Mouse (Mus musculus) gastrocnemius, adult 8-10 months (tissue): ENCODE measurements around the gene Jund. TPM values are rescaled to one million over a fixed set of nuclear protein-coding genes. Genes with fewer than 3 reads are reported as not detected.

Experiments
- DNase-seq, 2 experiments: peaks; one replicate each; pipeline ENCODE4 v3.0.0; 2022; ENCODE audit warnings: low spot score in 2 of 2
- total RNA-seq, 4 experiments: library from RNA; stranded (reverse); gene quantifications; 2 replicates each; pipeline ENCODE4 v1.2.4; 2022

Gene Jund
- 10 to 100 TPM; 31.9 to 42.0 (median 38.3) TPM for total RNA-seq

- peak; percentile 99 for DNase-seq
These were observed at the start of gene Jund for GRCm38 (mm10) chr8:70698310-70699109. TSS of gene Jund (plus strand) at chr8:70698949.

DNA sequence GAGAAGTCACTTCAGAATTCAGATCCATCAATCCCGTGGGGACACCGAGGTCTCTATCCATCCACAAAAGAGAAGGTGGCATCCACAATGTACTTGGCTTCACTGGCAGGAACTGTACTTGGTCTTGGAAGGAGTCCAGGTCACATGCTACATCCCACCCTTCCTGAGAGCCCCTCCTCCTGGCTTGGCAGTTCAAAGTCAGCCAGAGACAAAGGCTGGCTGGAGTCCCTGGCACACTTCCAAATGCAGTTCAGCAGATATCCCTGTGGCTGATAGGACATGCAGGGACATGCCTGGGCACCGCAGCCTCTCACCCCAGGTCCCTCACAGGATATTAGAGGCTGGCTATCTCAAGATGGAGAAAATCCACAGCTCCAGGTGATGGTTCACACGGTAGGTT, 49.4 kb upstream of the Jund start:
- DNase-seq: no peak

GRCm38 (mm10) chr8:70650351-70650750, 48.4 kb upstream of the Jund start:
- DNase-seq: no peak

DNA sequence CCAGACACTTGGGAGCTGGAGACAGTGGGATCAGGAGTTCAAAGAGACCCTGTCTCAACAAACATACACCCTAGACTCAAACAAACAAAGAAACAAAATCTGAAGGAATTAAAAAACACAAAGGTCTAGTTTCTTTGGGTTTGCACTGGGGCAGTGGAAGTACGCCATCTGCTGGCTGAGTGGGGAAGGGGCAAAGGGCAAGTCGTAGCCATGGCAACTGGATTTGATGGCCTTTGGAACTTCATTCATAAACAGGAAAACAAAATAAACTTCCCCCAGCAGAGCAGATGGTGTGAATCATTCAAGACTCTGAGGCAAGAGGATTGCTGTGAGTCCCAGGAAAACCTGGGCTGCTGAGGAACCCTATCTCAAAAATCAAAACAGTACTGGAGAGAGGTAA, 45.5 kb upstream of the Jund start:
- DNase-seq: no peak

DNA sequence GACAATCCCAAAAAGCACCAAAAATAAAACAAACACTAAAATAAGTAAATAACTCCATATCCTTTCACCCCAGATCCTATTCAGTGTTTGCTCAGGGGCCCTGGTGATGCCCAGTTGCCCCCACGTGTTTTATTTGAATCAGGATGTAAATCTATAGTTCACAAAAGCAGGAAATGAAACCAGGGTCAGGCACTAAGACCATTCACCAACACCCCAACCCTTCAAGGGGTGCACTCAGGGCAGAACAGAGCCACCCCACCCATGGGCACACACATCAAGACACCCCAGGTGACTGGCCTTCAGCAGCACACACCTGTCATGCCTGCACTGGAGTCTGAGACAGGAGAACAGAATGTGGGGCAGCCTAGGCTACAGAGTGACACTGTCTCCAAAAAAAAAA, 44.6 kb upstream of the Jund start:
- no peak for DNase-seq

DNA sequence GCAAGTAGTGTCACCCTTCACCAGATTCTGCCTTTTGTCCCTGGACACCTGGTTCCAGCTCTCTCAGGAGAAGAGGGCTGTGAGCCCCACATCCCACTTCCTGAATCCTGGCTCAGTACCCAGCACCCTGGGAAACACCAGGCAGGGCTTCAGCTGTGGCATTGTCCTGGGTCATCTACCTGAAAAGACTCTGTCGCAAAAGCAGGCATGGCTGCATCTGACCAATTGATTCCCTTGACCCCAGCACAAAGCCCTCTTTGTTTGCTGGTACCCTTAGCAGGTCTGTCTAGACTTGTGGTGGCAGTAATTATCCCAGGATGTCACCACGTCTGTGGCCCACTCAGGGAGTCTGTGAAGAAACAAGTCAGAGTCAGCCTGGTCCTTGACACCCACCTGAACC, 43.3 kb upstream of the Jund start:
- DNase-seq: no peak

DNA sequence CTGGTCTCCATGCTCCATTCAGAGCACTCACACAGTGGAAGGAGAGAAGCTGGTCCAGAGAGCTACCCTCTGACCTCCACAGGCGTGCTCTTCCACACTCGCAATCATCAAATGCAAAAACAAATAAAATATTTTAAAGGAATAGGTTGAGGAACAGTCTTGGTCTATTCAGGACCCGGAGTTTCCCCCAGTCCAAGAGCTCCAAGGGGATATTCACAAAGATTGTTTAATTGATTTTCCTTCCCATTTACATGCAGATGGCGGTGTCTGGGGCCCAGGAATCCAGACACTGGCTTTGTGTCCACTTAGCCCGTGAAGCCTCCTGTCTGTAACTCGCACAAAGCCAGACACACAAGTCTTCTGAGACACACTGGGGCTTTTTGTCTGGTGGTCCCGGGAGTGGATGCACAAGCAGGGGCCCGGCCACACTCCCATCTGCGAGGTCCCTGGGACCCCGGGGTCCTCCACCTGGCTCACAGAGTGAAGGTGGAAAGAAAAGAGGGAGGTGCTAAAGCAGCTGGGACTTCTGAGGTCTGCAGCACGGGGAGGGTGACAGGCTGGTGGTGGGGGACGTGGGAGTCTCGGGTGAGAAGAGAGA, 42.5 kb upstream of the Jund start:
- DNase-seq: no peak

DNA sequence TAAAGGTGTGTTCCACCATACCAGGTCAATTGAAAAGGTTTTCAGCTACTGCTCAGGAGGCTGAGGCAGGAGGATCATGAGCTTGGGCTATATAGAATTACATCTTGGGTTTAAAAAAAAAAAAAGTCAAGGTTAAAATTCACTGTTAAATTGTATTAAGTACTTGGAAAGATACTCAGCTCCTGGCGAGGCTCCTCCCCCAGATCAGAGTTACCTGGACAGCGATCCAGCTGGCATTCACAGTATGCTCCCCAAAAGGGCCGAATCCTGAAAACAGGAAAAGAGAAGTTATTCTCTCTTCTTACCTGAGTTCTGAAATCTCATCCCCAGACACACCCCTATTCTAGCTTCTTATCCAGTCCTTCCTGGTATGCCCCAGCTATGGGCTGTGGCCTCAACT, 41.5 kb upstream of the Jund start:
- no peak for DNase-seq

- DNase-seq: no peak
These were observed 41.0 kb upstream of the Jund start for GRCm38 (mm10) chr8:70657739-70658138.

DNA sequence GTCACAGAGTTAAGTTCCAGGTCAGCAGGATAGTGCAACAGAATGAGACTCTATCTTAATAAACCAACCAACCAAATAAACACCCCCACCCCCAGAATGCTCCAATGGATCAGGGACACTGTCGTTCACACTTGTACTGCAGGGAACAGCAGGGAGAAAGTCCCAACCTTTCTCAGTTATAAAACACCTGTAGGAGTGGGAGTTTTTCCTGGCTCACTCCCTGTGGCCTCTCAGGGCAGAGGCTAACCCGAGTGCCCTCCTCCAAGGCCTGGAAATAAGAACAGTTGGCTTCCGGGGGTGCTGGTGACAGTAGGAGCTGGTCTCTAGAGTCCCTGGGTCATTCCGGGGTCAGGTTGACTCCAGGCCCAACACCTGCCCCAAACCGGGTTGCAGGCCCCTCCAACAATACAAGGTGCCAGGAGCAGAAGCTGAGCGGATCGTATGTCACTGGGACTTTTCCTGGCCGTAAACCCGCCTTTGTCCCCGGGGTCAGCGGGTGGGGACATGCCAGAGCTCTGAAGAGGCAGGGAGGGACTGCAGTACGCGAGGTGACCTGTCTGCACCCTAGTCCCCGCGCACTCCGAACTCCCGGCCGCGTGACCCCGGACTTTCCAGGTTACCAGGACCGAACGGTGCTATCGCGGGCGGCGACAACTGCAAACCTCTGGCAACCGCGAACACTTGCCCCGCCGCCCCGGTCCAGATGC, 39.7 kb upstream of the Jund start:
- no peak for DNase-seq

- peak; percentile 86 to 88 for DNase-seq
These were observed 39.0 kb upstream of the Jund start for GRCm38 (mm10) chr8:70659604-70660272.

DNA sequence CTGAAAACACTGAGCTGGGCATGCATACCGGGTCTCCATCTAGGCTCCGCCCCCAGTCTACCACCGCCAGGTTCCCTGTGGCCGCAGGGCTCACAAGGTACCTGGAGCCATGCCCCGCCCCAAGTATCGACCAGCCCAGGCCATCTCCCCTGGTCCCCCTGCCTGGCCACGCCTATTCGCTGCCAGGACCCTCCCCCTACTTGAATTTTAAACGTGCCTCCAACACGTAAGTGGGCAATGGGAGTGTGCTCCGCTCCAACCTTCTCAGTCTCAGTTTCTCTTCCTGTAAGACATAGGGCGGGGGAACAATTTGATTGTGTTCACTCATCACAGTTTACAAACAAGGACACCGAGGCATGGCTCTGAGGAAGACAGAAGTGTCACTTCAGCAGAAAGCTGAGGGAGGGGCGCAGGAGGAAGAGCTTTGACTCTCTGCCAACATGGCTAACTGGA, 38.5 kb upstream of the Jund start, which contains the start of gene Pgpep1:
Gene Pgpep1, minus strand, starts transcription at position 116 of the 453 bp plus-strand sequence.
- DNase-seq: no peak

GRCm38 (mm10) chr8:70663691-70664090, 35.1 kb upstream of the Jund start:
- no peak for DNase-seq

DNA sequence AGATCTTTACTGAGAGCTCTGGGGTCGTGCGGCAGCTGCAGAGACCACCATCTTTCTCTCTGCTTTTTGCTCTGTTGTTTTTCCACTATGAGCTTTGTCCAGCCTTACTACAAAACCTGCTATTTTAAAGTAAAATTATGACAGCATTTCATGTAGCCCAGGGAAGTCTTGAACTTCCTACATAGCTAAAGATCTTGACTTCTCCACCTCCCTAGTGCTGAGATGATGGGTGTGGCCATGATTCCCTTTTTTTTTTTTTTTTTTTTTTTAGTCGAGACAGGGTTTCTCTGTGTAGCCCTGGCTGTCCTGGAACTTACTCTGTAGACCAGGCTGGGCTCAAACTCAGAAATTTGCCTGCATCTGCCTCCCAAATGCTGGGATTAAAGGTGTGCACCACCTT, 34.1 kb upstream of the Jund start:
- DNase-seq: no peak

DNA sequence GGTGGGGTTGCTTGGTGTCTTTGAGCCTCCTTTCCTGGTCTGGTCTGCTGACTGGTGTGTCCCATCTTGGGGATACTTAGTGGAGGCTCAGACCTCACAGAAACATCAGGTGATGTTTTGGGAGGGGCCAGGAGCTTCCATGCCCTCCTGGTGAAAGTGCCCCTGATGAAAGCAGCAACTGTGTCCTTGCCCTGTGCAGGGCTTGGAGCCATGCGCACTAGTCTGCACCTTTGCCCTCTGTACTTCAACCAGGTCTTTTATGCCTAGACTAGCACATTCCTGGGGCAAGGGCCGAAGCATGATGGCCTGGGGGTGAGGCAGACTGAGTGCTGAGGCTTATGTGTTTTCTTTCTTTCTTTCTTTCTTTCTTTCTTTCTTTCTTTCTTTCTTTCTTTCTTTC, 33.1 kb upstream of the Jund start:
- no peak for DNase-seq

- DNase-seq: peak; percentile 75 to 82
These were observed 31.7 kb upstream of the Jund start for GRCm38 (mm10) chr8:70667071-70667470.

DNA sequence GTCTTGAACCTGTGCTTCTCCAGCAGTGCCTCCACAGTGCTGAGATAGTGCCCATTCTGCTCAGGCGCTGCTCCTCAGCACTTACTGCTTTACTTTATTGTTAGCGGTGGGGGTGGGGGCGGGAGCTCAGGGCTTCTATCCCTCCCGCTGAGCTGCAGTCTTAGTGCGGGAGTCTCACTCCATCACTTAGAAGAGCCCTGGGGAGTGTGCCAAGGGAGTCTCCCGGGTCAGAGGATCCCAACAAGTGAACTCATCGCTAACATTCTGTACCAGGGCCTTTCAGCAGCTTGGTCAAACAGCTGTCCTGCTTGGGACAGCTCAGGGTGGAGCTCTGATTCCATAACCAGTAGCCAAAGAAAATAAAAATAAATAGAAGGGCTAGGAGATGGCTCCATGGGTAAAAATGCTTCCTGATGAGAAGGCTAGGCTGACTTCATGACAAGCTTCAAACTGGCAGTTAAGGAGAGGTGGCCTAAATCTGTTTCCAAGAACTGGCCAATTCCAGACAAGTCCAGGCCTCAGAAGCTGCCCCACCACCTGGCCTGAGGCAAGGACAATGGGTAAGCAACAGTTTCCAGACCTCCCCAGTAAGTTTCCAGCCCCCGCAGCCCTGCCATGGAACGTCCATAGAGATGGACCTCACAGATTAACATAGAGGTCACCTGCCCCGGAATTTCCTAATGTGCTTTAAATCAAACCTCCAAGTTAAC, 27.0 kb upstream of the Jund start:
- DNase-seq: peak; percentile 76

DNA sequence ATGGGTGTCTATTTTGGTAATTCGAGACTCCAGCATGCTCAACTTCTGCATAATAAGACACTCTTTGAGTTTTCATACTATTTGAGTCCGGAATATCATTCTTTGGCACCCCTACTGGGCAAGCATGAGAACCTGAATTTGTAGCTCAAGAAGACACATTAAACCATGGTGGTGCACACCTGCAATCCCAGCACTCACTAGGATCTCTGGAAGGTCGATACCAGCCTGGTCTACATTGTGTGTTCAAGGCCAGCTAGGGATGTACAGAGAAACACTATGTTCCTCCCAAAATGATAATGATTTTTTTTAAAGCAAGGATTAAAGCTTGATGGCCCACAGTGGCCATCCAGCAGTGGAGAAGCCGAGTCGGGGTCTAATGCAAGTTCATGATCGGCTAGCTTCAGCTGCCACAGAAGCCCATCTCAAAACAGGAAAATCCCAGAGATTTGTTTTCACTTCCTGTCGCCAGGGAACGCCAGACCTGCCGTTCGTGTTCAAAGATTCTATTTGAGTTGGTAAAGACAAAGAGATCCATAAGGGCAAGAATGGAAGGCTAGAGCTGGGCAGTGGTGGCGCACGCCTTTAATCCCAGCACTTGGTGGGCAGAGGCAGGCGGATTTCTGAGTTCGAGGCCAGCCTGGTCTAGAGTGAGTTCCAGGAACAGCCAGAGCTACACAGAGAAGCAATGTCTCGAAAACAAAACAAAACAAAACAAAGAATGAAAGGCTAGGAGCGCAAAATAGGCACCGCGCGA, 26.2 kb upstream of the Jund start:
- no peak for DNase-seq

- DNase-seq: peak; percentile 95
These were observed 25.5 kb upstream of the Jund start, which contains the start of gene Lsm4 for GRCm38 (mm10) chr8:70673079-70673856. TSS of gene Lsm4 (plus strand) at chr8:70673248.
